Mouse (Mus musculus) limb, embryonic 14.5 days (tissue): ENCODE measurements at regions not wholly inside any gene's neighbourhood (a gene's known extent, or its start where the extent isn't known, plus 50 kb on each side); places are given as distances from the start of the nearest gene placed in this dataset.
A peak's percentile ranks its signal among the peaks of the same experiment; 100 is the strongest.

ENCODE experiments used
- ATAC-seq: fragments of 200-750 bp; cut with Nextera tagmentation; 2 replicates; pipeline ENCODE4 v1.8.0; 2017; ENCODE audit warnings: low read depth, moderate number of reproducible peaks, moderate TSS enrichment; ENCODE audit not compliant: low FRiP score
- DNase-seq: peaks from one replicate; pipeline ENCODE4 v3.0.0-alpha.2; 2015; ENCODE audit warnings: low spot score
- H3K27ac ChIP-seq: fragments of 300-500 bp; sonication (generic); replicated peaks from 2 replicates; pipeline ENCODE4 v1.5.1; 2014; ENCODE audit warnings: low read depth, mild to moderate bottlenecking, low read length, moderate library complexity, mixed read lengths
- H3K27me3 ChIP-seq: fragments of 300-500 bp; sonication (generic); 2 replicates; pipeline ENCODE4 v1.6.1; 2014; ENCODE audit warnings: low read length, mixed read lengths; ENCODE audit not compliant: control insufficient read depth, insufficient read depth
- H3K36me3 ChIP-seq: fragments of 300-500 bp; sonication (generic); 2 replicates; pipeline ENCODE4 v1.6.1; 2014; ENCODE audit warnings: mild to moderate bottlenecking, low read length, moderate library complexity, mixed read lengths; ENCODE audit not compliant: control insufficient read depth, insufficient read depth
- H3K4me1 ChIP-seq: fragments of 300-500 bp; sonication (generic); 2 replicates; pipeline ENCODE4 v1.6.1; 2014; ENCODE audit warnings: antibody characterized with exemption, low read length, mixed read lengths; ENCODE audit not compliant: control insufficient read depth, insufficient read depth
- H3K4me2 ChIP-seq: fragments of 300-500 bp; sonication (generic); replicated peaks from 2 replicates; pipeline ENCODE4 v1.6.1; 2014; ENCODE audit warnings: low read depth, mild to moderate bottlenecking, low read length, moderate library complexity; ENCODE audit not compliant: severe bottlenecking
- H3K4me3 ChIP-seq: fragments of 300-500 bp; sonication (generic); replicated peaks from 2 replicates; pipeline ENCODE4 v1.5.1; 2014; ENCODE audit warnings: low read length
- H3K9ac ChIP-seq: fragments of 300-500 bp; sonication (generic); 2 replicates; pipeline ENCODE4 v1.6.1; 2014; ENCODE audit warnings: mild to moderate bottlenecking, low read depth, low read length, moderate library complexity; ENCODE audit not compliant: severe bottlenecking
- H3K9me3 ChIP-seq: fragments of 300-500 bp; sonication (generic); 2 replicates; pipeline ENCODE4 v1.6.1; 2016; ENCODE audit warnings: low read length; ENCODE audit not compliant: control insufficient read depth
- POLR2A ChIP-seq: fragments of 200-500 bp; IDR thresholded peaks from 2 replicates; pipeline ENCODE4 v1.8.0; 2012; ENCODE audit warnings: inconsistent platforms, mild to moderate bottlenecking, moderate library complexity, borderline replicate concordance; ENCODE audit not compliant: insufficient read depth, insufficient read length; ENCODE audit errors: extremely low read depth
- WGBS: fragments of 180-500 bp; shearing (Covaris S2); extraction: QIAGEN DNeasy Blood & Tissue Kit; methylation state at CpG from one replicate; pipeline ENCODE4 v1.1.7; 2014; 5-methylcytosine and 5-hydroxymethylcytosine counted together

DNA sequence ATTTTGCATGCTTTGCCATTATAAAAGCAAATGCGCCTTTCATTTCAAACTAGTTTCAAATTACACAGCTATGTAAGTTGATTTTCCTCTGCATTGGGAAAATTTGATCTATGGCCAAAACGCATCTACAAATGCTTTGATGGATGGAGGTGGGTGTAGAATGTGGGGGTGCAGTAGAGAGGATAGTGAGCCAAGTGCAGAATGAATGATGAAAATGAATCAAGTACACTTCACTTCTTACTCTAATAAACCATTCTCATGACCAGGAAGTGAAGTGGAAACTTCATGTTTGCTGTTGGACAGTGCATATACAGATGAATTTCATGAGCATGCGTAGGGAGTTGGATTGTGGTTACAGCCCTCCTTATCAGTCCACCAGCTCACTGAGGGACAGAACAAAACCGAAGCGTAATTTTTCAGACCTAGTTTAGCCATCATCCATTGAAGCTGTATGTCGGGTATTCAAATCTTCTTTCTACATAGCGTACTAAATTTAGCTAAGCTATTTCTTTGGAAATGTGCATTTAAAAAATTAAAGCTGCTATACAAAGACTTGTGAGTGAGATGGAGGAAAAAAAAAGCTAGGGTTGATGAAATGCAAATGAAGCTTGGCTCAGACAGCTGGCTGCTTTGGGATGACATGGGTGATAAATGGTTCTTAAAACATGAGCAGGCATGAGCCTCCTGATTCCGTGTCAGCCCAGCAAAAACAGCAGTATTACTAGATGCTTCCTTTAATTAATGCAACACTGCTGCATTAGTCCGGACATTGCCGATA is 627.1 kb downstream of the Robo2 start:
- H3K4me1 ChIP-seq, result no peaks in the 10 kb centered on the region

GRCm38 (mm10) chr16:73772454-73772853 is 639.2 kb downstream of the Robo2 start:
- DNase-seq (no peak), ATAC-seq (no peak)
- H3K4me3 ChIP-seq, result no peak overlapping the region
- no peak overlapping the region for H3K27ac ChIP-seq
- H3K4me2 ChIP-seq, result no peak overlapping the region
- no peak for TF ChIP-seq POLR2A
- 61% methylated on average over 5 of the region's 5 CpGs for WGBS
- H3K36me3 ChIP-seq, result no peaks in the 10 kb centered on the region
- no peaks in the 10 kb centered on the region for H3K27me3 ChIP-seq
- no peaks in the 10 kb centered on the region for H3K4me1 ChIP-seq
- no peak overlapping the region for H3K9ac ChIP-seq
- no peaks in the 10 kb centered on the region for H3K9me3 ChIP-seq

More for the DNA sequence above, 627.1 kb downstream of the Robo2 start:
- Histone ChIP-seq H3K4me3 (no peak overlapping the region), H3K27ac (no peak overlapping the region), H3K4me2 (no peak overlapping the region), H3K9me3 (no peaks in the 10 kb centered on the region), H3K27me3 (no peaks in the 10 kb centered on the region), H3K9ac (no peak overlapping the region), H3K36me3 (no peaks in the 10 kb centered on the region)
- 87% methylated on average over 10 of the region's 10 CpGs for WGBS
- no peak for DNase-seq
- TF ChIP-seq POLR2A, result no peak
- ATAC-seq, result no peak

GRCm38 (mm10) chr16:73770440-73770856 is 641.2 kb downstream of the Robo2 start:
- Histone ChIP-seq H3K9ac (no peak overlapping the region), H3K27me3 (no peaks in the 10 kb centered on the region), H3K9me3 (no peaks in the 10 kb centered on the region), H3K4me2 (no peak overlapping the region), H3K27ac (no peak overlapping the region), H3K4me3 (no peak overlapping the region), H3K36me3 (no peaks in the 10 kb centered on the region), H3K4me1 (no peaks in the 10 kb centered on the region)
- peak; percentile 20 for DNase-seq
- 71% methylated on average over 5 of the region's 5 CpGs for WGBS
- no peak for TF ChIP-seq POLR2A
- no peak for ATAC-seq

DNA sequence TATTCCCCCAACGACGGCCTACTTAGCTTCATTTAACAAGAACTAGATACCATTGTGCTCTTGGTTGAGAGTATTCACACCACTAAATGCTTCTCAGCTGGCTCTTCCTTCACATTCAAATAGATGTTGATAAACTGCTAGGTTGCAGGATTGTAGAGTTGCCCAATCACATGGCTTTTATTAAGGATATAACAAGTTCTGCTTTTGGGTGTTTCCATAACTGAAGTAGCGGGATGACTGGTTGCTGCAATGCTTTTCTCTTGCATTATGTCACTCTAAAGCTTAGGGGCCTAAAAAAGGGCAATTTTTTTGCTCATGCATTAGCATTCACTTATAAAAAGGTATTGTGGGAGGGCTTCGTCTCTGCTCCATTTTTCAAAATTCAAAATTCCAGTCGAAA is 641.9 kb downstream of the Robo2 start:
- H3K4me3 ChIP-seq, result no peak overlapping the region
- ATAC-seq (no peak), DNase-seq (no peak)
- H3K9me3 ChIP-seq, result no peaks in the 10 kb centered on the region
- no peaks in the 10 kb centered on the region for H3K4me1 ChIP-seq
- no peak overlapping the region for H3K27ac ChIP-seq
- no peak overlapping the region for H3K9ac ChIP-seq
- no peaks in the 10 kb centered on the region for H3K27me3 ChIP-seq
- no peaks in the 10 kb centered on the region for H3K36me3 ChIP-seq
- no peak overlapping the region for H3K4me2 ChIP-seq
- 85% methylated on average over 5 of the region's 5 CpGs for WGBS
- no peak for TF ChIP-seq POLR2A

GRCm38 (mm10) chr16:73768706-73769105 is 642.9 kb downstream of the Robo2 start:
- no peak for ATAC-seq
- no peaks in the 10 kb centered on the region for H3K27me3 ChIP-seq
- 99% methylated on average over 2 of the region's 2 CpGs for WGBS
- no peaks in the 10 kb centered on the region for H3K9me3 ChIP-seq
- no peak for DNase-seq
- no peak for TF ChIP-seq POLR2A
- no peak overlapping the region for H3K9ac ChIP-seq
- H3K27ac ChIP-seq, result no peak overlapping the region
- H3K4me1 ChIP-seq, result no peaks in the 10 kb centered on the region
- H3K36me3 ChIP-seq, result no peaks in the 10 kb centered on the region
- no peak overlapping the region for H3K4me2 ChIP-seq
- H3K4me3 ChIP-seq, result no peak overlapping the region

DNA sequence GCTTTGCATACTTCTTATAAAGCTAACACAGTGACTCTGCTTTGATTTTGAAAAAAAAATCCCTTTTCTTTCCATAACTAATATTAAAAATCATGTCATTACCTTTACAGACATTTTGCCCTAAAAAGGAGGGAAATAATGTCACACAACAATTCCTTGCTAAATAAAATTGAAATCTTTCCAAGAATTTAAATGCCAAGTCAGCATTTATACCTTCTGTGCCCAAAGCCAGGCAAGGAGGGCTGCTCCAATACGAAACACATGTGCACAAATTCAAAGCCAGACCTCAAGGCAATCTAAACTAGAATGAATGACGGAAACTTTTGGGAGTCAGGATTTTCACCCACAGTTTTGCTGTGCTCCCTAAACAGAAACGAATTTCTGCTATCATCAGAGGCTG is 646.4 kb downstream of the Robo2 start:
- Histone ChIP-seq H3K4me3 (no peak overlapping the region), H3K27ac (no peak overlapping the region), H3K27me3 (no peaks in the 10 kb centered on the region), H3K4me1 (no peaks in the 10 kb centered on the region), H3K9me3 (no peaks in the 10 kb centered on the region), H3K9ac (no peak overlapping the region), H3K4me2 (no peak overlapping the region), H3K36me3 (no peaks in the 10 kb centered on the region)
- 37% methylated on average over 3 of the region's 3 CpGs for WGBS
- ATAC-seq (no peak), DNase-seq (peak; percentile 31)
- no peak for TF ChIP-seq POLR2A
